In genomic region chr8:120334878-120335261, GRCm38 (mm10) we compare ENCODE assay signal across 8 mouse cellular contexts.
DNase-seq lines count a peak whose midpoint lies in the region; ATAC-seq and TF ChIP-seq lines count a peak whose summit lies in the region.

No protein-coding gene starts in this region.

- peaks cover 78% of the 10 kb centered on the region for H3K4me1 ChIP-seq in heart, embryonic 10.5 days
- peaks cover 92% of the 10 kb centered on the region for H3K4me1 ChIP-seq in E14TG2a.4 (replicated peaks; ENCODE audit: low read depth, low read length)
- peaks cover 58% of the 10 kb centered on the region for H3K4me1 ChIP-seq in embryonic facial prominence, embryonic 13.5 days
- H3K4me1 ChIP-seq in kidney, postnatal 0 days (replicated peaks; ENCODE audit: insufficient read depth, low read length): peaks cover 30% of the 10 kb centered on the region
- H3K4me1 ChIP-seq in midbrain, embryonic 14.5 days (ENCODE audit: control insufficient read depth, insufficient read depth, low read length): peaks cover 31% of the 10 kb centered on the region

- peaks cover 5% of the 10 kb centered on the region; the same call in 1 of the 2 replicates for H3K36me3 ChIP-seq in heart, embryonic 10.5 days
- no peaks in the 10 kb centered on the region for H3K36me3 ChIP-seq in E14TG2a.4 (ENCODE audit: insufficient read depth, low read length)
- peaks cover 7% of the 10 kb centered on the region for H3K36me3 ChIP-seq in embryonic facial prominence, embryonic 13.5 days
- no peaks in the 10 kb centered on the region for H3K36me3 ChIP-seq in kidney, postnatal 0 days (ENCODE audit: insufficient read depth, low read length)
- H3K36me3 ChIP-seq in midbrain, embryonic 14.5 days (ENCODE audit: control insufficient read depth, insufficient read depth, low read length): no peaks in the 10 kb centered on the region

- H3K9me3 ChIP-seq in heart, embryonic 10.5 days: no peaks in the 10 kb centered on the region
- H3K9me3 ChIP-seq in E14TG2a.4 (ENCODE audit: low read length): peaks cover 9% of the 10 kb centered on the region
- H3K9me3 ChIP-seq in embryonic facial prominence, embryonic 13.5 days: no peaks in the 10 kb centered on the region
- no peaks in the 10 kb centered on the region for H3K9me3 ChIP-seq in kidney, postnatal 0 days (replicated peaks; ENCODE audit: low read length)
- no peaks in the 10 kb centered on the region for H3K9me3 ChIP-seq in midbrain, embryonic 14.5 days (ENCODE audit: control insufficient read depth, low read length)

- no peak for TF ChIP-seq CTCF in E14TG2a.4 (conservative IDR thresholded peaks at IDR 0.05; ENCODE audit: low read length)
- TF ChIP-seq CTCF in kidney, postnatal 0 days (IDR thresholded peaks at IDR 0.05; ENCODE audit: low read depth): no peak

- DNase-seq in heart, embryonic 10.5 days (ENCODE audit: low spot score): no peak
- DNase-seq in heart, adult 18-20 months: no peak
- DNase-seq in kidney, postnatal 0 days (ENCODE audit: low spot score): peak; percentile 67
- peak; percentile 86 for DNase-seq in midbrain, embryonic 14.5 days
- no peak for DNase-seq in right cerebral cortex, postnatal 36 days (ENCODE audit: low spot score in 2 of 2)

- ATAC-seq in embryonic facial prominence, embryonic 13.5 days (ENCODE audit: insufficient number of reproducible peaks, insufficient read depth, low FRiP score, low TSS enrichment, low read depth): no peak
- no peak for ATAC-seq in kidney, postnatal 0 days (replicated peaks; ENCODE audit: low FRiP score, low read depth)
- peak; percentile 22; the same call in 1 of the 2 replicates for ATAC-seq in midbrain, embryonic 14.5 days (ENCODE audit: low FRiP score, low TSS enrichment)
- no peak for ATAC-seq in cerebellum, adult (ENCODE audit: insufficient number of reproducible peaks, low FRiP score, low TSS enrichment)

- H3K9ac ChIP-seq in embryonic facial prominence, embryonic 13.5 days: peak overlapping the region; percentile 6; the same call in 1 of the 2 replicates
- H3K9ac ChIP-seq in kidney, postnatal 0 days (ENCODE audit: low read depth, low read length): no peak overlapping the region
- H3K9ac ChIP-seq in midbrain, embryonic 14.5 days (replicated peaks; ENCODE audit: low read length): peak overlapping the region; percentile 7; the same call in 1 of the 2 replicates

- 21% methylated on average over 5 of the region's 5 CpGs for WGBS in heart, embryonic 10.5 days
- WGBS in embryonic facial prominence, embryonic 13.5 days: 8% methylated on average over 5 of the region's 5 CpGs
- WGBS in kidney, postnatal 0 days: 19% methylated on average over 5 of the region's 5 CpGs
- WGBS in midbrain, embryonic 14.5 days: 3% methylated on average over 5 of the region's 5 CpGs

- no peak overlapping the region for H3K4me3 ChIP-seq in heart, embryonic 10.5 days
- H3K4me3 ChIP-seq in E14TG2a.4 (replicated peaks; ENCODE audit: low read length): peak overlapping the region; percentile 77
- H3K4me3 ChIP-seq in embryonic facial prominence, embryonic 13.5 days: no peak overlapping the region
- no peak overlapping the region for H3K4me3 ChIP-seq in kidney, postnatal 0 days (replicated peaks; ENCODE audit: low read depth, low read length)
- no peak overlapping the region for H3K4me3 ChIP-seq in midbrain, embryonic 14.5 days (replicated peaks; ENCODE audit: low read depth, low read length)

- H3K27ac ChIP-seq in heart, embryonic 10.5 days: peak overlapping the region; percentile 82
- H3K27ac ChIP-seq in embryonic facial prominence, embryonic 13.5 days: peak overlapping the region; percentile 64
- peak overlapping the region; percentile 57; the same call in 1 of the 2 replicates for H3K27ac ChIP-seq in kidney, postnatal 0 days
- H3K27ac ChIP-seq in midbrain, embryonic 14.5 days (replicated peaks; ENCODE audit: low read depth, low read length): peak overlapping the region; percentile 92

- H3K27me3 ChIP-seq in heart, embryonic 10.5 days (ENCODE audit: insufficient read depth, poor library complexity, severe bottlenecking): 0 out of 2 replicates have a peak, but pooled peaks cover 1% of the 10 kb centered on the region
- H3K27me3 ChIP-seq in E14TG2a.4 (ENCODE audit: insufficient read depth, low read length): no peaks in the 10 kb centered on the region
- H3K27me3 ChIP-seq in embryonic facial prominence, embryonic 13.5 days: no peaks in the 10 kb centered on the region
- no peaks in the 10 kb centered on the region for H3K27me3 ChIP-seq in kidney, postnatal 0 days (ENCODE audit: insufficient read depth, low read length)
- H3K27me3 ChIP-seq in midbrain, embryonic 14.5 days (ENCODE audit: control insufficient read depth, insufficient read depth, low read length): no peaks in the 10 kb centered on the region

- H3K4me2 ChIP-seq in embryonic facial prominence, embryonic 13.5 days: peak overlapping the region; percentile 40; the same call in 1 of the 2 replicates
- no peak overlapping the region; the same call in 1 of the 2 replicates for H3K4me2 ChIP-seq in kidney, postnatal 0 days (ENCODE audit: low read length)
- H3K4me2 ChIP-seq in midbrain, embryonic 14.5 days (ENCODE audit: low read length): no peak overlapping the region

Comparison
In these comparisons a context has a peak if more than half of its experiments do, and no peak if none do; other contexts are left out.
1. DNase-seq: peak in kidney, postnatal 0 days (single experiment) and midbrain, embryonic 14.5 days (single experiment); none in heart, embryonic 10.5 days (single experiment), heart, adult 18-20 months (0 of 2) and right cerebral cortex, postnatal 36 days (0 of 2).
2. Peak in every context shown above with its lines, with median percentiles within 50 percentile points of each other: H3K27ac ChIP-seq.